Mouse (Mus musculus): Measurements from ENCODE around the gene Stx3. TPM values are rescaled to one million over a fixed set of nuclear protein-coding genes. Genes with fewer than 3 reads are reported as not detected.

Stx3 gene
- total RNA-seq, 2 experiments from 2014 or later: 18.0 to 20.0 TPM

- no peak for DNase-seq (ENCODE audit: low spot score in 2 of 2)
- intact Hi-C loops (cut with DNase I): no loop called here
These were observed 54.1 kb downstream of the Stx3 start for GRCm38 (mm10) chr19:11765059-11765458.

- intact Hi-C loops (cut with DNase I): no loop called here
These were observed 71.9 kb downstream of the Stx3 start, which contains the start of gene Gif for GRCm38 (mm10) chr19:11747298-11747697. TSS of gene Gif (plus strand) at chr19:11747554.

GRCm38 (mm10) chr19:11745680-11746079 lies 73.5 kb downstream of the Stx3 start:
- DNase-seq (ENCODE audit: low spot score in 2 of 2): no peak
- intact Hi-C loops (cut with DNase I): no loop called here

More at GRCm38 (mm10) chr19:11747298-11747697, 71.9 kb downstream of the Stx3 start, which contains the start of gene Gif:
- no peak for DNase-seq (ENCODE audit: low spot score in 2 of 2)

GRCm38 (mm10) chr19:11736455-11736854 lies 82.7 kb downstream of the Stx3 start:
- intact Hi-C loops (cut with DNase I): no loop called here
- DNase-seq (ENCODE audit: low spot score in 2 of 2): no peak

- intact Hi-C loops (cut with DNase I): no loop called here
- no peak for DNase-seq (ENCODE audit: low spot score in 2 of 2)
These were observed 88.9 kb downstream of the Stx3 start for GRCm38 (mm10) chr19:11730278-11730677.

- DNase-seq (ENCODE audit: low spot score in 2 of 2): no peak
- intact Hi-C loops (cut with DNase I): no loop called here
These were observed 91.9 kb downstream of the Stx3 start for GRCm38 (mm10) chr19:11727304-11727703.

- intact Hi-C loops (cut with DNase I): no loop called here
- DNase-seq (ENCODE audit: low spot score in 2 of 2): no peak
These were observed 93.3 kb downstream of the Stx3 start for GRCm38 (mm10) chr19:11725915-11726314.

Other genes with a start within 250 kb of the Stx3 start
- under 1 TPM; 0.87 to 0.99 TPM for gene Ms4a6d, start 214.6 kb downstream of the Stx3 start, total RNA-seq (2021)
- not detected for gene Ms4a2, start 195.7 kb downstream of the Stx3 start, total RNA-seq (2021)
- gene Ms4a3, start 178.6 kb downstream of the Stx3 start, total RNA-seq (2021): not detected
- gene Oosp2, start 158.8 kb downstream of the Stx3 start, total RNA-seq (2021): not detected
- not detected for gene Oosp1, start 128.3 kb downstream of the Stx3 start, total RNA-seq (2021)
- not detected for gene Oosp3, start 122.3 kb downstream of the Stx3 start, total RNA-seq (2021)
- not detected for gene Gif, start 71.8 kb downstream of the Stx3 start, total RNA-seq (2021)
- 10 to 100 TPM; 40.1 to 43.7 TPM for gene Mrpl16, start 49.0 kb downstream of the Stx3 start, total RNA-seq (2021)
- gene Olfr1417, start 19.8 kb upstream of the Stx3 start, total RNA-seq (2021): not detected
- gene Olfr1418, start 41.7 kb upstream of the Stx3 start, total RNA-seq (2021): not detected
- not detected for gene Olfr1419, start 55.7 kb upstream of the Stx3 start, total RNA-seq (2021)
- gene Olfr1420, start 67.2 kb upstream of the Stx3 start, total RNA-seq (2021): not detected
- 10 to 100 TPM; 17.7 to 19.8 TPM for gene Patl1, start 93.0 kb upstream of the Stx3 start, total RNA-seq (2021)
- 10 to 100 TPM; 57.0 to 60.3 TPM for gene Osbp, start 146.5 kb upstream of the Stx3 start, total RNA-seq (2021)
- gene Olfr1423, start 221.9 kb upstream of the Stx3 start, total RNA-seq (2021): not detected
- gene Olfr1424, start 243.3 kb upstream of the Stx3 start, total RNA-seq (2021): not detected